Comparison of ENCODE assay signal across 15 mouse cellular contexts in the genomic region with DNA sequence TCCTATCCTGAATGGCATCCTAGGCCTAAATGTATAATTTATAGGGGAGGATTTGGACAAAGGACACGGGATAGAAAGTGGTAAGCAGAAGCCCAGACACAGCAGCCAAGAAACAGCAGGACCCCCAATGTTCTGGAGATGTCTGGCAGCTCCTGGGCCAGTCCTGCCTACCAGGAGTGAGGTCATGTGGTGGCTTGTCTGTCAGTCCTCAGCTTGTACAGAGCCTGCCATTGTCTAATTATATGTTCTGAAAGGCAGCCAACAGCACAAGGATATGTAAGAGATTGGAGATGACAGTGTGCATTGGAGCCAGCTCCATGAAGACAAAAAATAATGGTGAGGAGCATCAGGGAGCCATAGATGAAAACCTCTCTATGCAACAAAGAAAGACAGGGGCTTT.
DNase-seq lines count a peak whose midpoint lies in the region; TF ChIP-seq lines count a peak whose summit lies in the region.
"Had no signal": no experiment of that assay in that cellular context is flagged by ENCODE, and none has a peak within 500 bp of the region (broad histone marks: within the 10 kb centered on the region; RNA-seq: fewer than 3 reads in every experiment).

No protein-coding gene starts in this region.

- H3K27me3 ChIP-seq in thymus, adult 2 months (ENCODE audit: control insufficient read depth, insufficient read depth, low read length) = no peaks in the 10 kb centered on the region
- H3K27me3 ChIP-seq: forebrain, embryonic 15.5 days had no signal

- no peaks in the 10 kb centered on the region for H3K4me1 ChIP-seq in thymus, adult 2 months (replicated peaks; ENCODE audit: control insufficient read depth, insufficient read depth, low read length)
- H3K4me1 ChIP-seq: forebrain, embryonic 15.5 days had no signal

- H3K27ac ChIP-seq in thymus, adult 2 months (ENCODE audit: control insufficient read depth, insufficient read depth, low read length) = no peak overlapping the region
- H3K27ac ChIP-seq: forebrain, embryonic 15.5 days; liver, embryonic 14.5 days had no signal

- no peak for TF ChIP-seq POLR2A in thymus, adult 2 months (IDR thresholded peaks at IDR 0.05; ENCODE audit: control insufficient read depth, extremely low read depth, insufficient read depth, low read length, poor library complexity)

- no peak for TF ChIP-seq CTCF in thymus, adult 2 months (IDR thresholded peaks at IDR 0.05; ENCODE audit: borderline replicate concordance, control insufficient read depth, extremely low read depth, insufficient read depth, low read length, poor library complexity)

- no peaks in the 10 kb centered on the region for H3K36me3 ChIP-seq in thymus, adult 2 months (ENCODE audit: control insufficient read depth, insufficient read depth, low read length)
- H3K36me3 ChIP-seq: forebrain, embryonic 15.5 days had no signal

- no peak overlapping the region for H3K4me3 ChIP-seq in thymus, adult 2 months (ENCODE audit: control insufficient read depth, insufficient read depth, low read length)
- H3K4me3 ChIP-seq: forebrain, embryonic 15.5 days had no signal

- intact Hi-C loops in heart, postnatal 25 days (cut with DNase I) = no loop called here
- intact Hi-C loops in left cerebral cortex, postnatal 4 days (cut with DNase I) = no loop called here
- intact Hi-C loops in left cerebral cortex, postnatal 14 days (cut with DNase I) = no loop called here
- intact Hi-C loops in heart, postnatal 36 days (cut with DNase I) = no loop called here
- intact Hi-C loops in gastrocnemius, postnatal 36 days (cut with DNase I) = no loop called here

- WGBS in thymus, adult 2 months = 77% methylated on average over 1 of the region's 1 CpGs

- DNase-seq in heart, adult 8-10 months (ENCODE audit: low spot score) = peak; percentile 55
- DNase-seq in heart, postnatal 25 days (ENCODE audit: low spot score) = no peak
- DNase-seq in left cerebral cortex, postnatal 4 days = peak; percentile 64
- no peak for DNase-seq in left cerebral cortex, postnatal 14 days (ENCODE audit: low spot score in 2 of 2)
- DNase-seq in cerebellum, adult 9-10 months = peak; percentile 13
- DNase-seq in heart, postnatal 36 days = peak; percentile 4 to 7
- no peak for DNase-seq in gastrocnemius, postnatal 36 days
- no peak for DNase-seq in thymus, adult 2 months
- DNase-seq: adrenal gland, postnatal 36 days; gastrocnemius, postnatal 10 days; kidney, adult 8-10 months; lung, postnatal 10 days; right cerebral cortex, postnatal 4 days had no signal

Comparison
In these comparisons a context has a peak if more than half of its experiments do, and no peak if none do; other contexts are left out.
1. DNase-seq: peak in heart, adult 8-10 months (single experiment), left cerebral cortex, postnatal 4 days (single experiment), cerebellum, adult 9-10 months (single experiment) and heart, postnatal 36 days (2 of 2); none in heart, postnatal 25 days (single experiment), left cerebral cortex, postnatal 14 days (0 of 2), gastrocnemius, postnatal 36 days (0 of 2) and thymus, adult 2 months (single experiment).